Mouse (Mus musculus): Measurements from ENCODE around the gene Trappc1.
A peak's percentile ranks its signal among the peaks of the same experiment; 100 is the strongest.

- TF ChIP-seq POLR2A (IDR thresholded peaks at IDR 0.05; ENCODE audit: borderline replicate concordance, extremely low read depth, low read depth, low read length) (peak; percentile 63; the same call in 1 of the 2 replicates), CTCF (IDR thresholded peaks at IDR 0.05; ENCODE audit: insufficient read depth, low read length) (no peak)
These were observed 42.5 kb downstream of the Trappc1 start for GRCm38 (mm10) chr11:69366157-69366854.
